In the genomic region with DNA sequence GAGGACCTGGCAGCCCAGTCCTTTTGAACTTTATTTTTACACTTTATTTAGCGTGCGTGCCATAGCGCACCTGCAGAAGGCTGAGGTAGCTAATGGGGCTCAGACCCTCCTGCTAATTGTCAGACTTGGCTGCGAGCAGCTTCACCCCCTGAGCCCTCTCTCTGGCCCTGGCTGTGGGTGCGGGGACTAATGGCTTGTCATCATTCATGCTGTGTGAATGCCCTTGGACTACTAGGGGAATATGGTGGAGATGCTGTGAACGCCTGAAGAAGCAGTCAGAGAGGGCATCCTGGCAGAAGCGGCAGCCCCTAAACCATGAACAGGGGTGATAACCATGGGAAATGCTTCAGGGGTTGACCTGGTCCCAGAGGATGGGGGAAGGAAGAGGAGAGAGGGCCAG, we compare ENCODE assay signal across 10 mouse cellular contexts.
DNase-seq lines count a peak whose midpoint lies in the region; ATAC-seq and TF ChIP-seq lines count a peak whose summit lies in the region.
"Had no signal": no experiment of that assay in that cellular context is flagged by ENCODE, and none has a peak within 500 bp of the region (broad histone marks: within the 10 kb centered on the region; RNA-seq: fewer than 3 reads in every experiment).

No protein-coding gene starts in this region.

- H3K36me3 ChIP-seq in E14TG2a.4 (ENCODE audit: insufficient read depth, low read length): no peaks in the 10 kb centered on the region
- no peaks in the 10 kb centered on the region for H3K36me3 ChIP-seq in intestine, embryonic 16.5 days (ENCODE audit: control insufficient read depth, insufficient read depth, low read length)
- H3K36me3 ChIP-seq: liver, embryonic 15.5 days had no signal

- H3K4me1 ChIP-seq in E14TG2a.4 (replicated peaks; ENCODE audit: low read depth, low read length): peaks cover 100% of the 10 kb centered on the region
- peaks cover 91% of the 10 kb centered on the region for H3K4me1 ChIP-seq in intestine, embryonic 16.5 days (ENCODE audit: control insufficient read depth, insufficient read depth, low read length)

- no peaks in the 10 kb centered on the region for H3K9me3 ChIP-seq in E14TG2a.4 (ENCODE audit: low read length)
- H3K9me3 ChIP-seq in intestine, embryonic 16.5 days (ENCODE audit: control insufficient read depth, low read length): no peaks in the 10 kb centered on the region
- H3K9me3 ChIP-seq: liver, embryonic 15.5 days had no signal

- no peak overlapping the region for H3K4me2 ChIP-seq in intestine, embryonic 16.5 days (ENCODE audit: low read depth, low read length)
- H3K4me2 ChIP-seq: liver, embryonic 15.5 days had no signal

- H3K27me3 ChIP-seq in E14TG2a.4 (ENCODE audit: insufficient read depth, low read length): no peaks in the 10 kb centered on the region
- H3K27me3 ChIP-seq in intestine, embryonic 16.5 days (replicated peaks; ENCODE audit: control insufficient read depth, insufficient read depth, low read length): no peaks in the 10 kb centered on the region
- H3K27me3 ChIP-seq: liver, embryonic 15.5 days had no signal

- intact Hi-C loops in gastrocnemius, adult 2 months (cut with DNase I): loop anchor here (2.0 kb wide), 2 partner anchors 45 to 77 kb away; no protein-coding TSS in a partner anchor
- intact Hi-C loops in gastrocnemius, postnatal 14 days (cut with DNase I; ENCODE audit: low total_unique reads): loop anchor here (5.0 to 10.0 kb wide), 3 partner anchors 41 to 79 kb away; no protein-coding TSS in a partner anchor

- peak overlapping the region; percentile 82 for H3K27ac ChIP-seq in gastrocnemius, adult 2 months
- peak overlapping the region; percentile 61; the same call in 1 of the 2 replicates for H3K27ac ChIP-seq in layer of hippocampus, adult 2 months
- peak overlapping the region; percentile 80 for H3K27ac ChIP-seq in intestine, embryonic 16.5 days (ENCODE audit: low read length)

- H3K9ac ChIP-seq in intestine, embryonic 16.5 days (ENCODE audit: low read depth, low read length): peak overlapping the region; percentile 39; the same call in 1 of the 2 replicates
- H3K9ac ChIP-seq: liver, embryonic 15.5 days had no signal

- no peak for ATAC-seq in intestine, embryonic 16.5 days

- no peak overlapping the region for H3K4me3 ChIP-seq in gastrocnemius, adult 2 months
- no peak overlapping the region for H3K4me3 ChIP-seq in layer of hippocampus, adult 2 months
- peak overlapping the region; percentile 39 for H3K4me3 ChIP-seq in E14TG2a.4 (replicated peaks; ENCODE audit: low read length)
- H3K4me3 ChIP-seq in intestine, embryonic 16.5 days (ENCODE audit: low read length): no peak overlapping the region
- H3K4me3 ChIP-seq: liver, embryonic 15.5 days had no signal

- DNase-seq in gastrocnemius, adult 2 months: no peak
- no peak for DNase-seq in gastrocnemius, postnatal 14 days
- no peak for DNase-seq in layer of hippocampus, adult 2 months (ENCODE audit: low spot score in 2 of 2)
- DNase-seq in layer of hippocampus, postnatal 10 days (ENCODE audit: low spot score in 2 of 2): no peak
- DNase-seq in frontal cortex, postnatal 25 days (ENCODE audit: low spot score in 2 of 2): no peak
- DNase-seq in gastrocnemius, postnatal 10 days: no peak
- DNase-seq: cerebellum, adult 18-20 months had no signal

- no peak for TF ChIP-seq CTCF in gastrocnemius, adult 2 months (IDR thresholded peaks at IDR 0.05)
- TF ChIP-seq CTCF in layer of hippocampus, adult 2 months (conservative IDR thresholded peaks at IDR 0.05): no peak
- TF ChIP-seq CTCF in E14TG2a.4 (conservative IDR thresholded peaks at IDR 0.05; ENCODE audit: low read length): no peak

- WGBS in intestine, embryonic 16.5 days: 85% methylated on average over 7 of the region's 7 CpGs
